Mouse (Mus musculus): Measurements from ENCODE around the gene Abcd1. TPM values are rescaled to one million over a fixed set of nuclear protein-coding genes. Genes with fewer than 3 reads are reported as not detected.

The Abcd1 gene
- 10 to 100 TPM; 83.3 to 92.9 TPM for total RNA-seq (2023)

DNA sequence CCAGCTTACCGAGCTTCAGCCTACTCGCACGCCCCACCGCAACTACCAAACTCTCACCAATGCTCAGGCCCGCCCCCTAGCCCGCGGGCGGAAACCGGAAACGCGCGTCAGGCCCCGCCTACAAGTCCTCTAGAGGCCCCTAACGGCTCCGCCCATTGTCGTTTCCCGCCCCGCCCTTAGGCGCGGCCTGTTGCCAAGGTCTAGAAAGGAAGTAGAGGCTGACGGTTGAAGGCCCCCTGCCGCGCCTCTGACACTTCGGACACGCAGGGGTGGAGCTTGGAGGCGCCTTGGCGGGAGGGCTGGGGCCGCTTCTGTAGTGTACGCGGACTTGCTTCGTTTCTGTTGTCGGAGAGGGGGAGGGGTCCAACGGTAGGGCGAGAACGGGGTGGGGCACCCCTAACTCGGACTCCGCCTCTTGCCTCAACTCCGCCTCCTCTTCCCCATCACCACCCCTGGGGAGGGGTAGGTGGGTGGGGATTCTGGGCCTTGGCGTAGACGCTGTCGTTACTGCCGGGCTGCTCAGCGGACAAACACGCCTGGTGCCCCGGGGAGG is at the start of gene Abcd1, which contains the start of gene Bcap31:
Gene Abcd1, plus strand, starts transcription at position 489 of the 553 bp plus-strand sequence.
Gene Bcap31, minus strand, starts transcription at position 67 of the 553 bp plus-strand sequence.

GRCm38 (mm10) chrX:73672879-73673618 is 43.3 kb upstream of the Abcd1 start, which contains the start of gene Slc6a8:
TSS of gene Slc6a8 (plus strand) at chrX:73673150.

DNA sequence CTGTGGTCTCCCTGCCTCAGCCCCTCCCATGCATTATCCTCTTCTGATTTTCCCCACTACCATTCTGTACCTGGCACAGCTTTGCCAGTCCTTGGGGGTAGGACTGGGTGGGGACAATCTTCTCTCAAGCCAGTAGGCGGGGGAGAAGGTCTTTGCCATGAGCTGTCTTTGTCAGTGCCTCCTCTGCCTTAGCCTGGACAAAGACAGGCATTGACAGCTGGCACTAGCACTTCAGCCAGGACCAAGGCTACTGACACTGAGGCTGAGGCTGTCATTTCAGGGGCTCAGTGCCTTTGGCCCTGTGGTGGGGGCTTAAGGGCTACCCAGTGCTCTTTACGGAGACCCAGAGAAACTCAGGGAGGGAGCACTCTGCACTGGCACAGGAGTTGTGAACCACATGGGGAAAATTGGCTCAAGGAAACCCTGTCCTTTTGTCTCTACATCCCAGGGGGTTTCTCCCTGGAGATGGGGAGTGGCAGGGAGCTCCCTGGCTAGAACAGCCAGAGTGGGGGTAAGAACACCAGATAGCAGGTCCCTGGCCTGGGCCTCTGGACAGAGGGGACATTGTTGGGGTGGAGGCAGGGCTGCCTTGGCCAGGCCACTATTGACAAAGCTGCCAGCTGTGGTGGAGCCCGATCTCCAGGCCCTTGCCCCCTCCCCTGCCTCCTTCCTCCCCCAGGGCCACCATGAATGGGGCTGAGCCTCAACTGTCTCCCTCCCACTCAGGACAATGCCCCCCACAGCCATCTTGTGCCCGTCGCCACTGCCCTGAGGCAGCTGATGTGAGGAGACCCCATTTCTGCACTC is 40.1 kb downstream of the Abcd1 start, which contains the start of gene Plxnb3:
Gene Plxnb3, plus strand, starts transcription at position 757 of the 807 bp plus-strand sequence.

DNA sequence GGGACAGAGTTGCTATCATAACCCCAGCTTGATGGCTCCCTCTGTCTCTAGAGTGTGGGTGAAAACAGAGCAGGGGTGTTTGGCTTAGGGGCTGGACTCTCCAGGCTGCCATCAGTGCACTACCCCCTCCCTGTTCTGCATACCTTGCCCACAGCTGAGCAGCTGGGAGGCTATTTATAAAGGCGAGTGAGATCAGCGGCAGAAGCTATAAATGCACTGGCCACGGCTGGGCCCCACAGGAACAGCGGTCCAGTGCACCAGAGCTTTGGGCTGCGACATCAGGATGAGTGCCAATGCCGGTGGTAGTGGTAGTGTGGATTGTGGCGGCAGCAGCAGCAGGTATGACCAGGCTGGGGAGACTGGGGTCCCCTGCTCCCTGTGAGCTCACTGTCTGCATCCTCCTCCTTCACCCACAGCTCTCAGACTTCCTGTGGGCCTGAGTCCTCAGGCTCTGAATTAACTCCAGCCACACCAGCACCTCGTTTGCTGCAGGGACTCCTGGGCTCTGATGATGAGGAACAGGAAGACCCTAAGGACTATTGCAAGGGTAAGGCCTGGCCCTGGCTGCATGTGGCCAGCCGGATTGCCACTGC is 57.9 kb downstream of the Abcd1 start, which contains the start of gene Srpk3:
Gene Srpk3, plus strand, starts transcription at position 238 of the 593 bp plus-strand sequence.

GRCm38 (mm10) chrX:73786364-73787224 is 70.2 kb downstream of the Abcd1 start, which contains the start of the genes Idh3g and Ssr4:
TSS of gene Idh3g (minus strand) at chrX:73786897.
TSS of gene Ssr4 (plus strand) at chrX:73787028.

Other genes starting within 250 kb of the Abcd1 start
- gene Bgn, start 233.0 kb upstream of the Abcd1 start, total RNA-seq (2023) = 1 to 10 TPM; 2.3 to 2.5 TPM
- not detected for gene Atp2b3, start 213.5 kb upstream of the Abcd1 start, total RNA-seq (2023)
- gene Dusp9, start 77.2 kb upstream of the Abcd1 start, total RNA-seq (2023) = under 1 TPM; 0.13 TPM
- gene Pnck, start 56.5 kb upstream of the Abcd1 start, total RNA-seq (2023) = not detected
- under 1 TPM; 0.22 to 0.57 TPM for gene Slc6a8, start 43.4 kb upstream of the Abcd1 start, total RNA-seq (2023)
- gene Bcap31, start 422 bp upstream of the Abcd1 start, total RNA-seq (2023) = 10 to 100 TPM; 83.3 to 89.0 TPM
- under 1 TPM; 0.44 to 0.60 TPM for gene Plxnb3, start 40.5 kb downstream of the Abcd1 start, total RNA-seq (2023)
- 1 to 10 TPM in 1 of 2 experiments, under 1 TPM in 1; 0.89 to 1.8 TPM for gene Srpk3, start 57.8 kb downstream of the Abcd1 start, total RNA-seq (2023)
- 100 to 1,000 TPM in 1 of 2 experiments, 10 to 100 TPM in 1; 89.0 to 105 TPM for gene Idh3g, start 70.3 kb downstream of the Abcd1 start, total RNA-seq (2023)
- gene Ssr4, start 70.4 kb downstream of the Abcd1 start, total RNA-seq (2023) = 100 to 1,000 TPM; 128 TPM
- 1 to 10 TPM in 1 of 2 experiments, under 1 TPM in 1; 0.64 to 1.2 TPM for gene Pdzd4, start 108.4 kb downstream of the Abcd1 start, total RNA-seq (2023)
- under 1 TPM in 1 of 2 experiments, not detected in 1; 0.20 TPM for gene Avpr2, start 175.5 kb downstream of the Abcd1 start, total RNA-seq (2023)
- gene L1cam, start 179.5 kb downstream of the Abcd1 start, total RNA-seq (2023) = 10 to 100 TPM; 30.0 to 50.1 TPM
- 100 to 1,000 TPM; 227 to 235 TPM for gene Arhgap4, start 205.3 kb downstream of the Abcd1 start, total RNA-seq (2023)
- gene Naa10, start 205.3 kb downstream of the Abcd1 start, total RNA-seq (2023) = 10 to 100 TPM; 38.1 to 42.0 TPM
- 10 to 100 TPM; 12.2 to 19.8 TPM for gene Renbp, start 214.3 kb downstream of the Abcd1 start, total RNA-seq (2023)
- 10 to 100 TPM; 86.7 to 87.3 TPM for gene Hcfc1, start 249.8 kb downstream of the Abcd1 start, total RNA-seq (2023)